Mouse (Mus musculus) stomach, embryonic 14.5 days (tissue): ENCODE results near the gene Ovol1. TPM values are rescaled to one million over a fixed set of nuclear protein-coding genes. Genes with fewer than 3 reads are reported as not detected.

Experiments used
- ATAC-seq: fragments of 200-750 bp; cut with Nextera tagmentation; 2 replicates; pipeline ENCODE4 v1.8.0; 2017; ENCODE audit warnings: low read depth, moderate TSS enrichment; ENCODE audit not compliant: insufficient number of reproducible peaks, insufficient read depth, low FRiP score
- H3K27ac ChIP-seq: fragments of 300-500 bp; sonication (generic); 2 replicates; pipeline ENCODE4 v1.5.1; 2014; ENCODE audit warnings: mild to moderate bottlenecking, low read length, moderate library complexity, mixed read lengths
- H3K27me3 ChIP-seq: fragments of 300-500 bp; sonication (generic); 2 replicates; pipeline ENCODE4 v1.6.1; 2014; ENCODE audit warnings: low read length, control low read depth, mixed read lengths; ENCODE audit not compliant: control insufficient read depth, insufficient read depth
- H3K36me3 ChIP-seq: fragments of 300-500 bp; sonication (generic); 2 replicates; pipeline ENCODE4 v1.6.1; 2014; ENCODE audit warnings: mild to moderate bottlenecking, control low read depth, low read length, moderate library complexity, mixed read lengths; ENCODE audit not compliant: control insufficient read depth, insufficient read depth
- H3K4me1 ChIP-seq: fragments of 300-500 bp; sonication (generic); 2 replicates; pipeline ENCODE4 v1.6.1; 2014; ENCODE audit warnings: low read length, control low read depth, mixed read lengths; ENCODE audit not compliant: control insufficient read depth, insufficient read depth
- H3K4me2 ChIP-seq: fragments of 300-500 bp; sonication (generic); replicated peaks from 2 replicates; pipeline ENCODE4 v1.6.1; 2014; ENCODE audit warnings: low read depth, low read length, control low read depth
- H3K4me3 ChIP-seq: fragments of 300-500 bp; sonication (generic); 2 replicates; pipeline ENCODE4 v1.5.1; 2014; ENCODE audit warnings: low read depth, low read length, control low read depth
- H3K9ac ChIP-seq: fragments of 300-500 bp; sonication (generic); replicated peaks from 2 replicates; pipeline ENCODE4 v1.6.1; 2014; ENCODE audit warnings: low read depth, mild to moderate bottlenecking, control low read depth, low read length, moderate library complexity, mixed read lengths
- H3K9me3 ChIP-seq: fragments of 300-500 bp; sonication (generic); 2 replicates; pipeline ENCODE4 v1.6.1; 2016; ENCODE audit warnings: low read depth, low read length, control low read depth; ENCODE audit not compliant: control insufficient read depth
- WGBS: fragments of 180-500 bp; shearing (Covaris S2); extraction: QIAGEN DNeasy Blood & Tissue Kit; methylation state at CpG from one replicate; pipeline ENCODE4 v1.1.7; 2014; 5-methylcytosine and 5-hydroxymethylcytosine counted together
- polyA plus RNA-seq: library from polyadenylated mRNA; unstranded; fragments of >200 nt; fragmentation: Nextera tagmentation; extraction: Ambion mirVana; gene quantifications from 2 replicates; pipeline ENCODE4 v1.2.1, GENCODE M21; 2014

The Ovol1 gene
- polyA plus RNA-seq, 1 experiment from 2014 or later, result 11.5 TPM

GRCm38 (mm10) chr19:5529325-5530137, 30.9 kb downstream of the Ovol1 start:
- WGBS, result 14% methylated on average over 20 of the region's 20 CpGs
- peak; percentile 97 for ATAC-seq

GRCm38 (mm10) chr19:5525204-5525603, 35.2 kb downstream of the Ovol1 start:
- ATAC-seq, result no peak
- Histone ChIP-seq H3K27ac (no peak overlapping the region), H3K27me3 (no peaks in the 10 kb centered on the region), H3K4me3 (no peak overlapping the region), H3K9ac (no peak overlapping the region), H3K9me3 (no peaks in the 10 kb centered on the region), H3K4me1 (no peaks in the 10 kb centered on the region), H3K4me2 (no peak overlapping the region), H3K36me3 (no peaks in the 10 kb centered on the region)
- 66% methylated on average over 5 of the region's 5 CpGs for WGBS

More at GRCm38 (mm10) chr19:5529325-5530137, 30.9 kb downstream of the Ovol1 start:
- no peaks in the 10 kb centered on the region for H3K36me3 ChIP-seq
- H3K4me1 ChIP-seq, result no peaks in the 10 kb centered on the region
- peak overlapping the region; percentile 83 for H3K27ac ChIP-seq
- no peaks in the 10 kb centered on the region for H3K27me3 ChIP-seq
- H3K9ac ChIP-seq, result no peak overlapping the region
- H3K9me3 ChIP-seq, result no peaks in the 10 kb centered on the region
- H3K4me2 ChIP-seq, result peak overlapping the region; percentile 28
- no peak overlapping the region; the same call in 1 of the 2 replicates for H3K4me3 ChIP-seq

DNA sequence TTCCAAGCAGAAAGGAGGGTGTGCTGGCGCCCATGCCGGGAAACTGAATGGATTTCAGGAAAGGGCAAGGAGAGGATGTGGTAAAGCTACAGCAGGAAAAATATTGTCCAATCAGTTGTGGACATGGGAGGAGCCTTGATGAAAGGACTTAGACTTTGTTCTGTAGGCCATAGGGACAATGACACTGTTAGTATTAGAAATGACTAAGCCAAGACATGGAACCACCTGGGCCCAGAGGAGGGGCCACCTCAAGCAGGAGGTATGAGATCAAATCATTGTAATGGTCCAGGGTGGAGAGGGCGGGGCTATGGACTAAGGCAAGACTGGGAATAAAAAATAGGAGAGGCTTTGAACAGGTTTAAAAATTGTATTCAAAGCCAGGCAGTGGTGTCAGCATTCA, 41.7 kb downstream of the Ovol1 start:
- Histone ChIP-seq H3K4me3 (no peak overlapping the region), H3K4me2 (no peak overlapping the region), H3K36me3 (no peaks in the 10 kb centered on the region), H3K27me3 (no peaks in the 10 kb centered on the region), H3K27ac (no peak overlapping the region), H3K9ac (no peak overlapping the region), H3K9me3 (no peaks in the 10 kb centered on the region), H3K4me1 (no peaks in the 10 kb centered on the region)
- ATAC-seq, result no peak
- WGBS, result 83% methylated on average over 3 of the region's 3 CpGs

DNA sequence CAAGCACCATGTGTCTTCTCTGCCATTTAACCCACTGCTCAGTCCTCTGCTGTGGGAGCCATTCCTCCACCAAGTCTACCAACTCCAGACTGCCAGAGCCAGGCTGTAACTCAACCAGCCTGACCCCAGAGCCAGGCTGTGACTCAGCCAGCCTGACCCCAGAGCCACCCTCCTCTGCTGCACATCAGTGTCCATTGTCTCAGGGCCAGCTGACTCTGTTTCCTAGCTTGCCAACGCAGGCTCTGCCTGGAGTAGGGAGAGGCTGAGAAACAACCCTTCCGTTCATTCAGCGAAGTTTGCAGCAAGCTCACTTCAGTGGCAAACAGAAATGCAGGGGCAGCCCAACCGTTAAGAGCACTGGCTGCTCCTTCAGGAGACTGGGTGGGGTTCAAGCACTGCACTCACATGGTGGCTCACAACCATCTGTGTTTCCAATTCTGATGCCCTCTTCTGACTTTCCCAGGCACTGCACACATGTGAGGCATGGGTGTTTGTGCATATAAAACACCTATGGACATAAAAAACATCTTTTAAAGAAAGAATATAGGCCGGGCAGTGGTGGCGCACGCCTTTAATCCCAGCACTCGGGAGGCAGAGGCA, 43.4 kb downstream of the Ovol1 start:
- H3K4me3 ChIP-seq, result no peak overlapping the region
- H3K27me3 ChIP-seq, result no peaks in the 10 kb centered on the region
- H3K4me1 ChIP-seq, result 0 out of 2 replicates have a peak, but pooled peaks cover 4% of the 10 kb centered on the region
- H3K27ac ChIP-seq, result no peak overlapping the region
- H3K4me2 ChIP-seq, result no peak overlapping the region
- H3K9ac ChIP-seq, result no peak overlapping the region
- no peak for ATAC-seq
- H3K9me3 ChIP-seq, result no peaks in the 10 kb centered on the region
- 75% methylated on average over 8 of the region's 8 CpGs for WGBS
- H3K36me3 ChIP-seq, result no peaks in the 10 kb centered on the region

GRCm38 (mm10) chr19:5515840-5516777, 44.3 kb downstream of the Ovol1 start:
- no peaks in the 10 kb centered on the region for H3K27me3 ChIP-seq
- H3K4me1 ChIP-seq, result peaks cover 4% of the 10 kb centered on the region; the same call in 1 of the 2 replicates
- no peaks in the 10 kb centered on the region for H3K9me3 ChIP-seq
- H3K4me2 ChIP-seq, result no peak overlapping the region
- no peak overlapping the region for H3K27ac ChIP-seq
- no peak overlapping the region for H3K4me3 ChIP-seq
- WGBS, result 87% methylated on average over 7 of the region's 7 CpGs
- no peak overlapping the region for H3K9ac ChIP-seq
- H3K36me3 ChIP-seq, result no peaks in the 10 kb centered on the region
- no peak for ATAC-seq

GRCm38 (mm10) chr19:5513005-5513349, 47.5 kb downstream of the Ovol1 start:
- H3K4me2 ChIP-seq, result no peak overlapping the region
- WGBS, result 81% methylated on average over 3 of the region's 3 CpGs
- no peak overlapping the region for H3K27ac ChIP-seq
- no peak for ATAC-seq
- no peaks in the 10 kb centered on the region for H3K27me3 ChIP-seq
- no peaks in the 10 kb centered on the region for H3K9me3 ChIP-seq
- H3K9ac ChIP-seq, result no peak overlapping the region
- no peaks in the 10 kb centered on the region for H3K36me3 ChIP-seq
- H3K4me1 ChIP-seq, result peaks cover 8% of the 10 kb centered on the region; the same call in 1 of the 2 replicates
- H3K4me3 ChIP-seq, result no peak overlapping the region

GRCm38 (mm10) chr19:5512091-5513004, 48.1 kb downstream of the Ovol1 start:
- WGBS, result 77% methylated on average over 12 of the region's 12 CpGs
- no peak overlapping the region for H3K9ac ChIP-seq

More at GRCm38 (mm10) chr19:5512091-5513004, 48.1 kb downstream of the Ovol1 start:
- no peak overlapping the region for H3K4me3 ChIP-seq
- H3K4me2 ChIP-seq, result no peak overlapping the region
- no peaks in the 10 kb centered on the region for H3K27me3 ChIP-seq
- ATAC-seq, result no peak
- H3K27ac ChIP-seq, result 0 out of 2 replicates have a peak overlapping the region, but pooled peaks have one; percentile 3
- H3K9me3 ChIP-seq, result no peaks in the 10 kb centered on the region
- H3K4me1 ChIP-seq, result peaks cover 8% of the 10 kb centered on the region; the same call in 1 of the 2 replicates
- H3K36me3 ChIP-seq, result no peaks in the 10 kb centered on the region
